Mouse (Mus musculus): ENCODE results near the gene Chil4. TPM values are rescaled to one million over a fixed set of nuclear protein-coding genes. Genes with fewer than 3 reads are reported as not detected.
"Not testable (repeated sequence)": the region's sequence is repeated elsewhere in the genome, so short reads cannot be mapped to it uniquely, and the experiment has no call there.

The Chil4 gene
- not detected for total RNA-seq (2022)

GRCm38 (mm10) chr3:106219407-106219806, at the start of gene Chil4:
Gene Chil4, minus strand, starts transcription at chr3:106219507.
- DNase-seq (ENCODE audit: low spot score in 2 of 2), result no peak

- no peak for DNase-seq (ENCODE audit: low spot score in 2 of 2)
These were observed 46.5 kb upstream of the Chil4 start for GRCm38 (mm10) chr3:106265854-106266253.

DNA sequence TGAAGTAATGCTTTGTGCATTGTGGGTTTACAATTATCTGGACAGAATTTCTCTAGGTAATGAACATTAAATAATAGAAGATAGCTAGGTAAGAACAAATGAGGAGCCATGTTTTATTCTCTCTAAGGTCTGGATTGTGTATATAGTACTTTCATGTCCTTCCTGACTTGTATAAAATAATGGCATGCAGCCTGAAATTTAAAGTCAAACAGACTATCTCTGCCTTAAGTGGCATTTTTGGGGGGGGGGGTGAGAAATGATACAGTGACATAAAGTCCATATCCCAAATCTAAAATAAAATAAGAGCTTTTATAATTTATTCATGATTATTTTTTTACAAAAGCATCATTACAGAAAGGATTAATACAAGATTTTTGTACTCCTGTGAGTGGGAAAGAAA, 45.5 kb upstream of the Chil4 start:
- no peak for DNase-seq (ENCODE audit: low spot score in 2 of 2)

DNA sequence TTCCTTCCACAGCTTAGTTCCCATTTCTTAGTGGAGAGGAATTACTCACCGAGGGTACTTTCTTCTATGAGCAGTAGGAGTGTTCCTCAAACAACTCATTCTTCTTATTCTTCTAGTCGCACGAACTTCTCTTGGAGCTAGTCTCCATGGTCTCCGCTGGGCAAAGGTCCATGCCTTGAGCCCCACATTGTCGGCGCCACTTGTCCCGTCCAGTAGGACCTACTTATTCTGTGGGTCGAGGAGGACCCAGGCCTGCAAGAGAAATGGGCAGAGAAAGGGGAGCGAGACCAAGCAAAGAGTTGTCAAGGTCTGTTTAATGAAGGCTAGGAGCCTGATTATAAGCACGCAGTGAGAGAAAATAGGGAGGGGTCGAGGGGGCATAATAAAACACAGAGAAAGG, 37.8 kb upstream of the Chil4 start:
- not testable (repeated sequence) for DNase-seq (ENCODE audit: low spot score in 2 of 2)

GRCm38 (mm10) chr3:106252719-106253118, 33.4 kb upstream of the Chil4 start:
- no peak for DNase-seq (ENCODE audit: low spot score in 2 of 2)

DNA sequence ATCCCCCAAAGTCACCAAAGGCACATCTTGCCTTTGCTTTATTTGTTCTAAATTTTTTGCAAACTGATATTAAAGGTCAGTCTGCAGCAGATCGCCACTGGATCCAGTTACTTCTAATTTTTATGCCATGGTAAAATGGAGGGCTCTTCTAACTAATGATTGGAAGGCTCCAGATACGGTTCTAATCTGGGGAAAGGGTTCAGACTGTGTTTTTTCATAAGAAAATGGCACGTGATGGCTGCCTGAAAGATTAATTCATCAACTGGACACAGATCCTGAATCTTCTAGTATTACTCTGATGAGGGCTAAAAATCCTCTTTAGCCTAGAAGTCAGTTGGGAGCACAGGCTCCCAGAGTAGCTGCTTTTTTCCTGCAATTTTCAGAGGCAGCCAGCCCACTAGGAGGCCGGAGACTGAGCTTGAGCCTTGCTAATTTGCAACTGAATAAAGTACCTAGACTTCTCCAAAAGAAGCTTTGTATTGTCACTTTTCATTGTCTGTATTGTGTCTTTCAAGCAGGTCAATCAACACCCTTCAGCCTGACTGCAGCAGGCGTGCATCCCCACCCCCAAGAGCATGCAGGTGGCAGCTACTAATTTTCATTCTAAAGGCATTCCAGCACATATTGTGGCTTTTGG, 31.6 kb upstream of the Chil4 start:
- DNase-seq (ENCODE audit: low spot score in 2 of 2), result not testable (repeated sequence)

DNA sequence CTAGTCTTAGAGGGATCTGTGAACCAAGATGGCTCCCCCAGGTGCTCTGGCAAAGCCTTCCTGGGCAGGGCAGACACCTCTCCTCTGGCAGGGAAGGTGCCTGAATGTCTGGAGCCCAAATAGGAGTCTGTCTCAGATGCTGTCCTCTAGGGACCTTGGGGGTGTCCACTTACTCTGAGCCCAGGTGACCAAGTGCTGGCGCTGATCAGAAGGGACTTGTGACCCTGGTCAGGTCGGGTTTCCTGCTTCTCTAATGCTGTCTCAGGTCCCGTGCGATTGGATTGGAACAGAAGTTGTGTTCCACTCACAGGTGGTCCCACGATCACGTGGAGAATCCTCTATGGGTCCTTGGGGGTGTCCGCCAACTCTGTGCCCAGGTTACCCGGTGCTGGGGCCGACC, 28.1 kb upstream of the Chil4 start:
- not testable (repeated sequence) for DNase-seq (ENCODE audit: low spot score in 2 of 2)

- not testable (repeated sequence) for DNase-seq (ENCODE audit: low spot score in 2 of 2)
These were observed 20.9 kb upstream of the Chil4 start for GRCm38 (mm10) chr3:106240210-106240609.

GRCm38 (mm10) chr3:106239196-106239791, 20.0 kb upstream of the Chil4 start:
- no peak for DNase-seq (ENCODE audit: low spot score in 2 of 2)

GRCm38 (mm10) chr3:106223391-106223790, 4.1 kb upstream of the Chil4 start:
- not testable (repeated sequence) for DNase-seq (ENCODE audit: low spot score in 2 of 2)

- DNase-seq (ENCODE audit: low spot score in 2 of 2), result no peak
These were observed 2.4 kb upstream of the Chil4 start for GRCm38 (mm10) chr3:106221625-106222265.

DNA sequence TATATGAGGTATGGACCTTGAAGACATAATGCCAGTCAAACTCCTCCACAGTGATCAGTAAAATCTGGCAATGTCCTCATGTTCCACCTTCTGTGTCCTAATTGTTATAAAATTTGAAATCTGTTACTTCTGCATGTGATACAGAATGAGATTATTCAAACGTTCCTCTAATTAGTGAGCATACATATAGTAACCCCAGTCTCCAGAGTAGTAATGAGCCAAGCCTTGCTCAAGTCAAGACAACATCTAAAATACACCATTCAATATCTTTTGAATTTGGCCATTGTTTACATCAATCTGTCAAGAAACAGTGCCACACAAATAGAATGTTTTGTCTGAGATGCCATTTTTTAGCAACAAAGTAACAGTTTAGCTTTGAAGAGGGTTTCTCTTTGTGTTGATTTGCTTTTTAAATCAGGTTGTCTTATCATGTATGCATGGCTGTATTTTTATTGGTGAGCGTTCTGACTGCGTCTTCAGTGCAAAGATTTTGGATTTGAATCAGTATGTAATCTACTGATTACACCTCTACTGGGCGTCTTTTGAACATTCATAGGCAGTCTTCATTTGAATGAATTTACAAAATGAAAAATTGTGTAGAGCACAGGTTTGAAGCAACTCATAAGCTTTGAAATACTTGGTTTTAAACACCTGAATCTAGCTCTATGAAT, 888 bp downstream of the Chil4 start:
- not testable (repeated sequence) for DNase-seq (ENCODE audit: low spot score in 2 of 2)

DNA sequence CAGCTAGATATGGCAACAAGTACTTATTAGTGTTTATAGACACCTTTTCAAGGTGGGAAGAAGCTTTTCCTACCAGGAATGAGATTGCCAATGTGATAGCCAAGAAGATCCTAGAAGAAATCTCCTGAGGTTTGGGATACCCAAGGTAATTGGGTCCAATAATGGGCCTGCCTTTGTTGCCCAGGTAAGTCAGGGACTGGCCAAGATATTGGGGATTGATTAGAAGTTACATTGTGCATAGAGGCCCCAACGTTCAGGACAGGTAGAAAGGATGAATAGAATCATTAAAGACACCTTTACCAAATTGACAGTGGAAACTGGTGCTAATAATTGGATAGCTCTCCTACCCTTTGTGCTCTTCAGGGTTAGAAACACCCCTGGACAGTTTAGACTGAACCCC, 21.3 kb downstream of the Chil4 start:
- DNase-seq (ENCODE audit: low spot score in 2 of 2), result not testable (repeated sequence)

- DNase-seq (ENCODE audit: low spot score in 2 of 2), result not testable (repeated sequence)
These were observed 22.1 kb downstream of the Chil4 start for GRCm38 (mm10) chr3:106197246-106197645.

DNA sequence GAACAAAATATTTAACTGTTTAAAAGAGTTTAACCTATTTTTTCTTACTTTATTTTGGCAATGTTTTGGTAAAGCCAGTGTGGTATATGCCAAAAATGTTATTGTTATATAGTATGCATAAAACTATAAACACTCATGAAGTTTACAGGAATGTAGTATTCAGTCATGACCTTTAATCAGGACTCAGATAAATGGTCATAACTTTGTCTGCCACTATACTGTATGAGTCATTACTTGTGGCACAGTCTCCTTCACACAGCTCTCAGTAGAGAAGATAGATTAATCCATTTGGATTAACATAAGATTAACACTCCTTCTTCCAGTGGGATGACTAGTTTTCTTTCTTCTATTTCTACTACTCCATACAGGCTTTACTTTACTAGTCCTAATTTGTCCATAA, 23.0 kb downstream of the Chil4 start:
- DNase-seq (ENCODE audit: low spot score in 2 of 2), result no peak

- no peak for DNase-seq (ENCODE audit: low spot score in 2 of 2)
These were observed 23.8 kb downstream of the Chil4 start for GRCm38 (mm10) chr3:106195486-106195885.

- no peak for DNase-seq (ENCODE audit: low spot score in 2 of 2)
These were observed 31.3 kb downstream of the Chil4 start for GRCm38 (mm10) chr3:106187991-106188390.

- no peak for DNase-seq (ENCODE audit: low spot score in 2 of 2)
These were observed 41.7 kb downstream of the Chil4 start for GRCm38 (mm10) chr3:106177509-106178189.

DNA sequence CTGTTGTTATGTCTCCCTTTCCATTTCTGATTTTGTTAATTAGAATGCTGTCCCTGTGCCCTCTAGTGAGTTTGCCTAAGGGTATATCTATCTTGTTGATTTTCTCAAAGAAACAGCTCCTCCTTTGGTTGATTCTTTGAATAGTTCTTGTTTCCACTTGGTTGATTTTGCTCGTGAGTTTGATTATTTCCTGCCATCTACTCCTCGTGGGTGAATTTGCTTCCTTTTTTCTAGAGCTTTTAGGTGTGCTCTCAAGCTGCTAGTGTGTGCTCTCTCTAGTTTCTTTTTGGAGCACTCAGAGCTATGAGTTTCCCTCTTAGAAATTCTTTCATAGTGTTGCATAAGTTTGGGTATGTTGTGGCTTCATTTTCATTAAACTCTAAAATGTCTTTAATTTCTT, 44.3 kb downstream of the Chil4 start:
- DNase-seq (ENCODE audit: low spot score in 2 of 2), result not testable (repeated sequence)

- DNase-seq (ENCODE audit: low spot score in 2 of 2), result not testable (repeated sequence)
These were observed 46.8 kb downstream of the Chil4 start for GRCm38 (mm10) chr3:106172506-106172905.

DNA sequence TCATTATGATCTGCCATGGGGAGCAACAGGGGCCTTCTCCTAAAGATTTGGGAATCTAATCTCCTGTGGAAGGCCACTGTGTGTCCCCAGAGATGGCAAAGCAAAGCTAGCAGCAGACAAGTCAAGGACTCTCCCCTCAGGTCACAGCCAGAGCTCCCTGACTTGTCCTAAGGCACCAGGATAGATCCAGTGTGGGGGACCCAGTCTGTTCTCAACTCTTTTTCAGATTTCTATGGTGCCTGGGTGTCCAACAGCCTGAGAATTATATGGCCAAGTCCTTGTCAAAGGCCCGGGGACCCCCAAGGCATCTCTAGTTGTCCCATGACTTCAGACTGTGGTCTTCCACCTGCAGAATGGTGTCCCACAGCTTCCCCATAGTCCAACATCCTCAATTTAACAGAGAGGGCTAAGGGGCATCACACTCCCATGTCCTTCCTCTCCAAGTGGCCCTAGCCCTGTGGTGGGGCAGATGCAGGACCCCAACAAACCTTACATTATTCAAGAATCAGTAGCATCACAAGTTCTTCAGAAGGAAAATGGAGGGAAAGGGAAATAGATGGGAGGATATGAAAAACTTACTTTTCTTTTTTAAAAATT, 48.1 kb downstream of the Chil4 start:
- no peak for DNase-seq (ENCODE audit: low spot score in 2 of 2)
